Mouse (Mus musculus): Measurements from ENCODE around the gene Gm47959. TPM values are rescaled to one million over a fixed set of nuclear protein-coding genes. Genes with fewer than 3 reads are reported as not detected.

Gm47959 gene
- polyA plus RNA-seq, 1 experiment from 2014 or later = not detected

DNA sequence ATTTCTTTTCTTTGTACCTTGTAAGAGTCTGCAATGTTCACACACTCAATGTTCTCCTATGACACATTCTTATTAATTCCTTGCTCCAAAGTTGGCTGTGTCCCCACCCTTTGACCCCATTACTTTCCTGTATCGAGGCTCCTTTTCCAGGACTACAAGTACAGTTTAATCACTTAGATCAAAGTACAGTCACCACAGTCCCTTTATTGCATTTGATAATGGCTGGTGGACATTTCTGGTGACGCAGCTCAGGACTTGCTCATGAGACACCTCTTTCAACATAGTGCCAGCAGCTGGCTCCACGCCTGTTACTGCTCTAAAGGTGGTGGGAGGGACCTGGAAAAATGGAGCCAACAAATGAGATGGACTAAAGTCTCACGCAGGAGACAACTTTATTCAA lies 9.3 kb upstream of the Gm47959 start:
- H3K4me3 ChIP-seq = no peak overlapping the region
- 82% methylated on average over 4 of the region's 4 CpGs for WGBS
- H3K36me3 ChIP-seq = no peaks in the 10 kb centered on the region
- no peaks in the 10 kb centered on the region for H3K27me3 ChIP-seq
- no peaks in the 10 kb centered on the region for H3K4me1 ChIP-seq
- no peak overlapping the region for H3K27ac ChIP-seq (replicated peaks)
- no peak for ATAC-seq (ENCODE audit: low FRiP score, low read depth)
- no peak overlapping the region for H3K4me2 ChIP-seq (replicated peaks)
- H3K9ac ChIP-seq (replicated peaks) = no peak overlapping the region
- no peaks in the 10 kb centered on the region for H3K9me3 ChIP-seq

DNA sequence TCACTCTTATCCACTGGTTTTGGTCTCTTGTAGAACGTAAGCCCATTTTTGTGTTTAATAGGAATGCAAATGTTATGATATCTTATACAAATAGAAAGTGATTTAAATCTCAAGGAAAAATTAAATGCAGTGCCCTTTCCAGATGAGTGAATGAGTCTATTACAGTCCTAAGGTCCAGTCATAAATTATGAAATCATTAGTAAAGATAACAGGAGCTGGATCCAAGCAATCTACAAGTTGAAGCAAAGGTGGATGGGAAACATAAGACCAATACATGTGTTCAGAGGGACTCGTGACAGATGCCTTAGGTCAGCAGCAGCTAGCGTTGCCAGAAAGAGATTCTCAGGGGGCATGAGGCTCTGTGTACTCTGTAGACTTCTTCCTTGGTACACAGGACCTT lies 8.8 kb upstream of the Gm47959 start:
- H3K4me1 ChIP-seq = no peaks in the 10 kb centered on the region
- no peaks in the 10 kb centered on the region for H3K36me3 ChIP-seq
- WGBS = 88% methylated on average over 3 of the region's 3 CpGs
- no peak overlapping the region for H3K9ac ChIP-seq (replicated peaks)
- no peak for ATAC-seq (ENCODE audit: low FRiP score, low read depth)
- no peaks in the 10 kb centered on the region for H3K9me3 ChIP-seq
- no peaks in the 10 kb centered on the region for H3K27me3 ChIP-seq
- H3K27ac ChIP-seq (replicated peaks) = no peak overlapping the region
- no peak overlapping the region for H3K4me3 ChIP-seq
- no peak overlapping the region for H3K4me2 ChIP-seq (replicated peaks)

GRCm38 (mm10) chr1:82992093-82992492 lies 8.3 kb upstream of the Gm47959 start:
- Histone ChIP-seq H3K4me1 (no peaks in the 10 kb centered on the region), H3K9ac (replicated peaks) (no peak overlapping the region), H3K9me3 (no peaks in the 10 kb centered on the region), H3K36me3 (no peaks in the 10 kb centered on the region), H3K27me3 (no peaks in the 10 kb centered on the region), H3K27ac (replicated peaks) (no peak overlapping the region), H3K4me2 (replicated peaks) (no peak overlapping the region), H3K4me3 (no peak overlapping the region)
- ATAC-seq (ENCODE audit: low FRiP score, low read depth) = no peak
- 86% methylated on average over 6 of the region's 6 CpGs for WGBS

DNA sequence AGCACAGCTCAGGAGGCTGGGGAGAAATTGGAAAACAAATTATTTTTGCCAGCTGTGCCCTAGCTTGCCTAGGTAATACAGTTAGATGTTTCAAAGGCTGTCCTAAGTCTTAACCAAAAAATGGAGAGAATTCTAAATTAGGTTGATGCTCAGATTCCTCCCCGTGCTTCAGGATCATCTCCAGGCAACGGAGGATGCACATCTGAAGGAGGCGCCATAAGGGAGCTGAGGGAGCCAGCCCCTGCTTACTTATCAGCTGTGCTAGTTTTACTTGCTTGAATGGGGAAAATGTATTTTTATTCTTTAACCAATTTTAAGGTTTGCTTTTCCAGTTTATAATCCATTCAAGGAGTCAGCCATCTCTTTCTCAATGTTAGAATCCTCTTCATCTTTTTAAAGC lies 6.4 kb upstream of the Gm47959 start:
- no peak for ATAC-seq (ENCODE audit: low FRiP score, low read depth)
- Histone ChIP-seq H3K4me1 (no peaks in the 10 kb centered on the region), H3K27ac (replicated peaks) (no peak overlapping the region), H3K9ac (replicated peaks) (no peak overlapping the region), H3K4me2 (replicated peaks) (no peak overlapping the region), H3K36me3 (no peaks in the 10 kb centered on the region), H3K27me3 (no peaks in the 10 kb centered on the region), H3K4me3 (no peak overlapping the region), H3K9me3 (no peaks in the 10 kb centered on the region)
- 84% methylated on average over 3 of the region's 3 CpGs for WGBS

- no peak overlapping the region for H3K4me2 ChIP-seq (replicated peaks)
- H3K36me3 ChIP-seq = no peaks in the 10 kb centered on the region
- H3K4me3 ChIP-seq = no peak overlapping the region
- H3K27ac ChIP-seq (replicated peaks) = no peak overlapping the region
- no peaks in the 10 kb centered on the region for H3K9me3 ChIP-seq
- no peaks in the 10 kb centered on the region for H3K4me1 ChIP-seq
- 83% methylated on average over 8 of the region's 8 CpGs for WGBS
- ATAC-seq (ENCODE audit: low FRiP score, low read depth) = no peak
- no peak overlapping the region for H3K9ac ChIP-seq (replicated peaks)
- no peaks in the 10 kb centered on the region for H3K27me3 ChIP-seq
Measured at GRCm38 (mm10) chr1:83006218-83007179, 6.2 kb downstream of the Gm47959 start.

DNA sequence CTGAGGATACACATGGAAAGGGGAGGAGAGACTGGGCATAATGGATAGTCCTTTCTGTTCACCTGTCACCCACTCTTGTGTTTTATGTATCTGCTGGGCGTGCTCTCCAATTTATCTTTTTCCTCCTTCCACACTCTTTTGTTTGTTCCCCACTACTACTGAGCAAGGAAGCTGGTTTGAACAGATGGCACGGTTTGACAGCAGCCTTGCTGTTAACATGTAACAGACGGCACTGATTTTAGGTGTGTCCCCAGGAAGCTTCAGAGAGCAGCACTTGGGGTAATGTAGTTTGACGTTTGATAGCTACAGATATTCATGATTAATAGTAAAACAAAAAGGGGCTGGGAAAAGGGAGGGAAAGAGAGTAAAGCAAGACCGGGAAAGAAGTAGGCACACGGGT lies 7.1 kb downstream of the Gm47959 start:
- ATAC-seq (ENCODE audit: low FRiP score, low read depth) = no peak
- H3K27me3 ChIP-seq = no peaks in the 10 kb centered on the region
- 91% methylated on average over 6 of the region's 6 CpGs for WGBS
- no peaks in the 10 kb centered on the region for H3K9me3 ChIP-seq
- no peaks in the 10 kb centered on the region for H3K36me3 ChIP-seq
- no peak overlapping the region for H3K4me3 ChIP-seq
- no peak overlapping the region for H3K9ac ChIP-seq (replicated peaks)
- H3K4me2 ChIP-seq (replicated peaks) = no peak overlapping the region
- no peaks in the 10 kb centered on the region for H3K4me1 ChIP-seq
- no peak overlapping the region for H3K27ac ChIP-seq (replicated peaks)

- Histone ChIP-seq H3K27ac (replicated peaks) (no peak overlapping the region), H3K4me1 (no peaks in the 10 kb centered on the region), H3K9me3 (no peaks in the 10 kb centered on the region), H3K36me3 (no peaks in the 10 kb centered on the region), H3K27me3 (no peaks in the 10 kb centered on the region), H3K4me3 (no peak overlapping the region), H3K4me2 (replicated peaks) (no peak overlapping the region), H3K9ac (replicated peaks) (no peak overlapping the region)
- no peak for ATAC-seq (ENCODE audit: low FRiP score, low read depth)
- 95% methylated on average over 3 of the region's 3 CpGs for WGBS
Measured at GRCm38 (mm10) chr1:83014477-83014876, 14.1 kb downstream of the Gm47959 start.

GRCm38 (mm10) chr1:83015329-83015879 lies 15.1 kb downstream of the Gm47959 start:
- Histone ChIP-seq H3K9ac (replicated peaks) (no peak overlapping the region), H3K9me3 (no peaks in the 10 kb centered on the region), H3K36me3 (no peaks in the 10 kb centered on the region), H3K4me3 (no peak overlapping the region), H3K27me3 (no peaks in the 10 kb centered on the region), H3K27ac (replicated peaks) (no peak overlapping the region), H3K4me1 (no peaks in the 10 kb centered on the region), H3K4me2 (replicated peaks) (no peak overlapping the region)
- 83% methylated on average over 10 of the region's 10 CpGs for WGBS
- no peak for ATAC-seq (ENCODE audit: low FRiP score, low read depth)

DNA sequence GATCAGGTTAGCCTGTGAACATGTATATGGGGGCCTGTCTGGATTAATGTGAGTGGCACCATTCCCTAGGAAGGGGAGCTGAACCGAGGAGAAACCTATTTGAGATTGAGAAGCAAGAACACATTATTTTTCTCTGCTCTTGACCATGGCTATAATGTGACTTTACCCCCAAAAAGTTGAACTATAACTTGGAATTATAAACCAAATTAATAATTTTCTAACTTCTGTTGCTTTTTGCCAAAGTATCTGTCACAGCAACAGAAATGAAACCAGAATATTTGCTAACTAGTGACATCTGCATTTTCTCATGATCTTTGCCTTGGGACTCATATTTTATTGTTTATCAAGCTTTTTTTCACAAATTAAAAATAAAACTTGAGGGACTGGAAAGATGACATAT lies 16.2 kb downstream of the Gm47959 start:
- Histone ChIP-seq H3K27ac (replicated peaks) (no peak overlapping the region), H3K9ac (replicated peaks) (no peak overlapping the region), H3K4me3 (no peak overlapping the region), H3K4me2 (replicated peaks) (no peak overlapping the region), H3K27me3 (no peaks in the 10 kb centered on the region), H3K9me3 (no peaks in the 10 kb centered on the region), H3K36me3 (no peaks in the 10 kb centered on the region), H3K4me1 (no peaks in the 10 kb centered on the region)
- 67% methylated on average over 1 of the region's 1 CpGs for WGBS
- ATAC-seq (ENCODE audit: low FRiP score, low read depth) = no peak

- no peaks in the 10 kb centered on the region for H3K4me1 ChIP-seq
- H3K9me3 ChIP-seq = no peaks in the 10 kb centered on the region
- no peaks in the 10 kb centered on the region for H3K36me3 ChIP-seq
- H3K4me2 ChIP-seq (replicated peaks) = no peak overlapping the region
- 46% methylated on average over 1 of the region's 1 CpGs for WGBS
- no peak overlapping the region for H3K9ac ChIP-seq (replicated peaks)
- H3K27ac ChIP-seq (replicated peaks) = no peak overlapping the region
- H3K27me3 ChIP-seq = no peaks in the 10 kb centered on the region
- no peak overlapping the region for H3K4me3 ChIP-seq
- ATAC-seq (ENCODE audit: low FRiP score, low read depth) = no peak
Measured at GRCm38 (mm10) chr1:83031950-83032349, 31.6 kb downstream of the Gm47959 start.

- H3K9ac ChIP-seq (replicated peaks) = no peak overlapping the region
- H3K36me3 ChIP-seq = no peaks in the 10 kb centered on the region
- WGBS = 92% methylated on average over 6 of the region's 6 CpGs
- no peaks in the 10 kb centered on the region for H3K9me3 ChIP-seq
- no peak overlapping the region for H3K27ac ChIP-seq (replicated peaks)
- no peak overlapping the region for H3K4me3 ChIP-seq
- 0 out of 2 replicates have a peak, but pooled peaks cover under 1% of the 10 kb centered on the region for H3K4me1 ChIP-seq
- no peak for ATAC-seq (ENCODE audit: low FRiP score, low read depth)
- no peaks in the 10 kb centered on the region for H3K27me3 ChIP-seq
- H3K4me2 ChIP-seq (replicated peaks) = no peak overlapping the region
Measured at GRCm38 (mm10) chr1:83032508-83032907, 32.2 kb downstream of the Gm47959 start.

DNA sequence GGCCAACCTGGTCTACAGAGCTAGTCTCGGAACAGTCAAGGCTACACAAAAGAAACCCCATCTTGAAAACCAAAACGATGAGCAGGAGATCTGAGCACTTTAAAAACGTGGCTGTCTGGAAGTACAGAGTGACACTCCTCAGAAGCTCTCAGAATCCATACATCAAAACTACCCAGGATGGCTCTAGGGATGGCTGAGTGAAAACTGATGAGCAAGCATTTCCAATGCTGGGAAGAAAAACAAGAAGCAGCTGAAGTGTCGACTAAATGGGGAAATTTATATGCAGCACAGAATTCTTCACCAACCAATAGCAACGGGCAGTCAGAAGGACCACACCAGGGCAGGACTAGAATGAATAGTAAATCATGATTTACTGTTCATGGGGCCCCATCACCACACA lies 34.2 kb downstream of the Gm47959 start:
- no peak for ATAC-seq (ENCODE audit: low FRiP score, low read depth)
- H3K9me3 ChIP-seq = no peaks in the 10 kb centered on the region
- WGBS = 73% methylated on average over 5 of the region's 5 CpGs

More for the DNA sequence above, 34.2 kb downstream of the Gm47959 start:
- Histone ChIP-seq H3K4me1 (peaks cover 5% of the 10 kb centered on the region; the same call in 1 of the 2 replicates), H3K4me3 (no peak overlapping the region), H3K27ac (replicated peaks) (no peak overlapping the region), H3K36me3 (no peaks in the 10 kb centered on the region), H3K9ac (replicated peaks) (no peak overlapping the region), H3K4me2 (replicated peaks) (no peak overlapping the region), H3K27me3 (no peaks in the 10 kb centered on the region)
